Mouse (Mus musculus): Measurements from ENCODE around the gene Pdia2. TPM values are rescaled to one million over a fixed set of nuclear protein-coding genes. Genes with fewer than 3 reads are reported as not detected.
A peak's percentile ranks its signal among the peaks of the same experiment; 100 is the strongest.
"Not testable (repeated sequence)": the region's sequence is repeated elsewhere in the genome, so short reads cannot be mapped to it uniquely, and the experiment has no call there.

The Pdia2 gene
- polyA plus RNA-seq, 1 experiment from 2014 or later = 0.14 TPM

DNA sequence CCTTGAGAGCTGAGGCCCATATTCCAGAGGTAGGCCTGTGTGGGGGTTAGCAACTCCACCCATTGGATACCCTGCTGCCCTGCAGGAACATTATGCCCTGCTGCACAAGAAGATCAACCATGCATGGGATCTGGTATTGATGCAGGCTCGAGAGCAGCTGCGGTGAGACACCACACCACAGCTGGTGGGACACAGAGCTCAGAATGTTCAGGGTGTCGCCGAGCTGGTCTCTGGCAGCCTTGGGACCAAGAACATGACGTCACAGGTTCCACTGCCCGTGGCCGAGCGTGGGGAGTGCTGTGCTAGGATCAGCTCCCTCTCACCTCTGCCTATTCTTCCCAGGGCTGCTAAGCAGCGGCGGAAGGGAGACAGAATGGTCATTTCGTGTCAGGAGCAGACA, 5.9 kb upstream of the Pdia2 start:
- Histone ChIP-seq H3K4me2 (ENCODE audit: low read length) (no peak overlapping the region), H3K4me3 (ENCODE audit: low read length) (no peak overlapping the region), H3K4me1 (ENCODE audit: control insufficient read depth, insufficient read depth, low read depth, low read length) (peaks cover 20% of the 10 kb centered on the region), H3K9me3 (ENCODE audit: control insufficient read depth, low read length) (no peaks in the 10 kb centered on the region), H3K9ac (ENCODE audit: low read depth, low read length) (no peak overlapping the region), H3K27ac (ENCODE audit: low read depth, low read length) (no peak overlapping the region), H3K27me3 (replicated peaks; ENCODE audit: control insufficient read depth, insufficient read depth, low read length) (peaks cover 9% of the 10 kb centered on the region), H3K36me3 (ENCODE audit: control insufficient read depth, insufficient read depth, low read length) (no peaks in the 10 kb centered on the region)
- no peak for ATAC-seq
- 33% methylated on average over 11 of the region's 11 CpGs for WGBS

DNA sequence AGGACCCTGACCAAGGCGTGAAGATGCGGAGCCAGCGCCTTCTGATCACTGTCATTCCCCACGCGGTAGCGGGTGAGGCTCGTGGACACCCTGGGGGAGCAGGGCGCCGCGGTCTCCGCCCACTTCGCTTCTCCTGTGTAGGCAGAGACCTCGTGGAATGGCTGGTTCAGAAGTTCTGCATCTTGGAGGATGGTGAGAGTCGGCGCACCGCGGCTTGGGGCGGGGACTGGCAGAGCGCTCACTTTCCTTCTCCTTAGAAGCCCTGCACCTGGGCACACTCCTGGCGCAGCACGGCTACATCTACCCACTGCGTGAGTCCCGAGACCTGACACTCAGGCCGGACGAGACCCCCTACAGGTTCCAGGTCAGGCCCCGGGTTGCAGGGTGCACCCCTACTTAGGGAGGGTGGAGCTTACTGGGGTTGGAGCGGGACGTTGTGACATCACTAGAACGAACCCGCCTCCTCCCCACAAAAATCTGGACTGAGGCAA, 4.5 kb upstream of the Pdia2 start:
- Histone ChIP-seq H3K4me1 (ENCODE audit: control insufficient read depth, insufficient read depth, low read depth, low read length) (peaks cover 20% of the 10 kb centered on the region), H3K9me3 (ENCODE audit: control insufficient read depth, low read length) (no peaks in the 10 kb centered on the region), H3K27ac (ENCODE audit: low read depth, low read length) (no peak overlapping the region), H3K4me2 (ENCODE audit: low read length) (peak overlapping the region; percentile 92), H3K4me3 (ENCODE audit: low read length) (peak overlapping the region; percentile 53), H3K9ac (ENCODE audit: low read depth, low read length) (peak overlapping the region; percentile 65), H3K27me3 (replicated peaks; ENCODE audit: control insufficient read depth, insufficient read depth, low read length) (peaks cover 10% of the 10 kb centered on the region), H3K36me3 (ENCODE audit: control insufficient read depth, insufficient read depth, low read length) (no peaks in the 10 kb centered on the region; the same call in 1 of the 2 replicates)
- ATAC-seq = peak; percentile 31; the same call in 1 of the 2 replicates
- WGBS = under 1% methylated on average over 30 of the region's 30 CpGs

DNA sequence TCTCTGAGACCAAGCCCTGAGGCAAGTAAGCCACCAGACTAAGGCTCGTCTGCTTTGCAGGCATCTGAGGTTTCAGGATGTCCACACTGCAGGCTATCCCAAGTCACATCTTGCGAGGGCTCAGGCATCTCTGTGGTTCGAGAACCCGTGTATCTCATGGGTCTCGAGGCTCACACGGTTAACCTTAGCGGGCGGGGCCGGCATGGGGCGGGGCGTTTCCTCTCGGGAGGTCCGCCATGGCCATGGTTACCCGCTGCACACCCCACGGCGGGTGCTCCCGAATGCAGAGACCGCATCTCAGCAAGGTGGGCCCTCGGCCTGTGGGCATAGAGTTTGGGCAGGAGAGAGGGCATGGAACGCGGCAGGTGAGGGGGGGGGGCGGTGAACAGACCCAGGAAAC, 3.9 kb upstream of the Pdia2 start, which contains the start of gene Rgs11:
Rgs11 (plus strand) TSS at position 215 of the 400 bp plus-strand sequence.
- H3K27ac ChIP-seq (ENCODE audit: low read depth, low read length) = no peak within 1 kb of the TSS
- ATAC-seq = peak; percentile 7; the same call in 1 of the 2 replicates
- peaks cover 10% of the 10 kb centered on the region for H3K27me3 ChIP-seq (replicated peaks; ENCODE audit: control insufficient read depth, insufficient read depth, low read length)

DNA sequence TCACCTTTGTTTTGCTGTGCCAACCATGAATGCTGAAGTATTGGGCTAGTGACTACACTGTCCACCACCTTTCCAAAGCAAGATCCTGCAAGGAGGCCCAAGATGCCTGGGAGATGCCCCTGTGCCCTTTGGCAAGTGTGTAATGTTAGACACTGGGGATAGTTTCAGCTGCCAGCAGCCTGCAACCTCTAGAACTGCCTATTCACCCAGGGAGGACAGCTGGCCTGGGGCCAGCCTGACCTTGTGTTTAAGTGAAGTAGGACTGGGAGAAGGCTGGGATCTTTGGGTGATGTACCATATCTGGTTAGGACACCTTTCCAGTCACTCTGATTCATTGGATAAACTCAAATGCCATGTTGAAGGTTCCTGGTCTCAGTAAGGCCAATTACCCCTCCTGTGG, 3.1 kb upstream of the Pdia2 start:
- H3K4me1 ChIP-seq (ENCODE audit: control insufficient read depth, insufficient read depth, low read depth, low read length) = peaks cover 20% of the 10 kb centered on the region
- peaks cover 5% of the 10 kb centered on the region for H3K36me3 ChIP-seq (ENCODE audit: control insufficient read depth, insufficient read depth, low read length)
- no peak overlapping the region for H3K9ac ChIP-seq (ENCODE audit: low read depth, low read length)
- no peak overlapping the region for H3K27ac ChIP-seq (ENCODE audit: low read depth, low read length)
- no peak overlapping the region; the same call in 1 of the 2 replicates for H3K4me2 ChIP-seq (ENCODE audit: low read length)
- H3K4me3 ChIP-seq (ENCODE audit: low read length) = no peak overlapping the region
- no peak for ATAC-seq
- no peaks in the 10 kb centered on the region for H3K9me3 ChIP-seq (ENCODE audit: control insufficient read depth, low read length)
- peaks cover 10% of the 10 kb centered on the region for H3K27me3 ChIP-seq (replicated peaks; ENCODE audit: control insufficient read depth, insufficient read depth, low read length)

More for the DNA sequence above, 3.9 kb upstream of the Pdia2 start, which contains the start of gene Rgs11:
- peak within 1 kb of the TSS; percentile 53 for H3K4me3 ChIP-seq (ENCODE audit: low read length)
- peak within 1 kb of the TSS; percentile 95 for H3K4me2 ChIP-seq (ENCODE audit: low read length)
- peaks cover 20% of the 10 kb centered on the region for H3K4me1 ChIP-seq (ENCODE audit: control insufficient read depth, insufficient read depth, low read depth, low read length)
- H3K9me3 ChIP-seq (ENCODE audit: control insufficient read depth, low read length) = no peaks in the 10 kb centered on the region
- peak within 1 kb of the TSS; percentile 65 for H3K9ac ChIP-seq (ENCODE audit: low read depth, low read length)
- H3K36me3 ChIP-seq (ENCODE audit: control insufficient read depth, insufficient read depth, low read length) = peaks cover under 1% of the 10 kb centered on the region
- WGBS = 2% methylated on average over 19 of the region's 22 CpGs

DNA sequence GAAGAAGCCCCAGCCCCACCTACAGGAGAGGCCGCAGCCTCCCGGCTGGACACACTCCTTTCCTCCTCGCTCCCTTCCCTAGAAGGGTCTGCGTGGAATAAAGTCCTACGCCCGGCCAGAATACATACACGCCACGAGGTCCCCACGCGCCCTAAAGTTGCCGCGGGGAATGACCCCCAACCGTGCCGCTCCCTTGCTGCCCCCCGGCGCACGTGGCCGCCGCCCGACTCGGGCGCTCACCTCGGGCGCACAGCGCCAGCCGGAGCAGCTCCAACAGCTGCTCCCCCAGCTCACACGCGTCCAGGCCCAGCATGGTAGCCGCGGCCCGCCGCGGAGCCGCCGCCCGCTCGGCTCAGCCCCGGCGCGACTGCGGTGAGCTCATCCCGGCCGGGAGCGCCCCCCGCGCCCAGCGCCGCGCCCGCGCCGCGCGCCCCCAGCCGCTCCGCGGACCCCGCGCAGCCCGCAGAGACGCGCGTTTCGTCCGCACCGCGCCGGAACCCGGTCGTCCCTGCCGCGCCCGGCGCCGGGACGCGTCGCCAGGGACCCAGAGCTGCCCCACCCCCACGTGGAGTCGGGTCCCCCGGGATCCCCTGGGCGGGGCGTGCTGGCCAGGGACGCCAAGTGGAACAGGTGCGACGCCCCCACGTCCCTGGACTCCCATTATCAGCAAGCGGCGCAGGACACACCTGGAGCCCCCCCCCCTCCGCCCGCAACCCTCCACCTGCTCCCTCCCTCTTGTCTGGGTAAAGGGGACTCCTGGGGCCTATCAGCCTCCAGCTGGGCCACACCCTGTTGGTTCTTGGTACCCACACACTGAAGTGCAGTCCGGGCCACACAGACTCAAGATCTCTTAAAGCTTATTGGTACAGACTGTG, 2.2 kb upstream of the Pdia2 start:
- ATAC-seq = peak; percentile 46
- Histone ChIP-seq H3K36me3 (ENCODE audit: control insufficient read depth, insufficient read depth, low read length) (peaks cover 7% of the 10 kb centered on the region), H3K9ac (ENCODE audit: low read depth, low read length) (peak overlapping the region; percentile 87), H3K27ac (ENCODE audit: low read depth, low read length) (0 out of 2 replicates have a peak overlapping the region, but pooled peaks have one; percentile 24), H3K27me3 (replicated peaks; ENCODE audit: control insufficient read depth, insufficient read depth, low read length) (peaks cover 10% of the 10 kb centered on the region), H3K9me3 (ENCODE audit: control insufficient read depth, low read length) (no peaks in the 10 kb centered on the region), H3K4me1 (ENCODE audit: control insufficient read depth, insufficient read depth, low read depth, low read length) (peaks cover 20% of the 10 kb centered on the region), H3K4me2 (ENCODE audit: low read length) (peak overlapping the region; percentile 95), H3K4me3 (ENCODE audit: low read length) (peak overlapping the region; percentile 70)
- WGBS = 1% methylated on average over 41 of the region's 92 CpGs

DNA sequence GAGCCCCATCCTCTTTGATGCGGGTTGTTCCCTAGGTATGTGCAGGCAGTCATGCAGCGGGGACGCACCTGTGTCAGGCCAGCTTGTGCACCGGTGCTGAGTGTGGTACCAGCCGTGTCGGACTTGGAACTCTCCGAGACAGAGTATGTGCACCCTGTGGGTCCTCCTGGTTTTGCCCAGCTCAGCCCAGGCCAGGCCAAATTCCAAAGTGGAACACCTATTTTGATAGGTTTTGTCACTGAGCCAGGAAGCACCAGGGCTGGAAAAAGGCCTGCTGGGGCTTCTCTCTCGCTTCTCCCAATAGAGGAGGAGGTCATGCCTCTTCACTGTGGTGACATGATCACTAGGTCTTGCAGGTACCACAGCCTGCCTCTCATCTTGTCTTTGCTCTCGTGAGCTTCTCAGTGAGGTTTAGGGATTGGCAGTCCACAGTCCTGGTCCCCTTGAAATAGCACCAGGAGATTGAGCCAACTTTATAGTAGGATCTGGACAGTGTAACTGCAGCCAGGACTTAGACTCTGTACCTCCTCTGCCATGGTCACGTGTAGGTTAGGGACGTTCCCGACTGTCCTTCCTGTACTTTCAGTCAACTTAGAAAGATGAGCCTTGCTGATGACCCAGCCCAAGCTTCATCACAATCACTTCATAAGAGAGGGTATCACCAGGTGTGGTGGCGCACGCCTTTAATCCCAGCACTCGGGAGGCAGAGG, 6.3 kb downstream of the Pdia2 start:
- Histone ChIP-seq H3K27me3 (replicated peaks; ENCODE audit: control insufficient read depth, insufficient read depth, low read length) (no peaks in the 10 kb centered on the region), H3K27ac (ENCODE audit: low read depth, low read length) (no peak overlapping the region), H3K9me3 (ENCODE audit: control insufficient read depth, low read length) (no peaks in the 10 kb centered on the region), H3K9ac (ENCODE audit: low read depth, low read length) (no peak overlapping the region), H3K4me1 (ENCODE audit: control insufficient read depth, insufficient read depth, low read depth, low read length) (no peaks in the 10 kb centered on the region), H3K4me3 (ENCODE audit: low read length) (no peak overlapping the region), H3K36me3 (ENCODE audit: control insufficient read depth, insufficient read depth, low read length) (peaks cover 57% of the 10 kb centered on the region), H3K4me2 (ENCODE audit: low read length) (no peak overlapping the region)
- no peak for ATAC-seq
- WGBS = 98% methylated on average over 15 of the region's 15 CpGs

DNA sequence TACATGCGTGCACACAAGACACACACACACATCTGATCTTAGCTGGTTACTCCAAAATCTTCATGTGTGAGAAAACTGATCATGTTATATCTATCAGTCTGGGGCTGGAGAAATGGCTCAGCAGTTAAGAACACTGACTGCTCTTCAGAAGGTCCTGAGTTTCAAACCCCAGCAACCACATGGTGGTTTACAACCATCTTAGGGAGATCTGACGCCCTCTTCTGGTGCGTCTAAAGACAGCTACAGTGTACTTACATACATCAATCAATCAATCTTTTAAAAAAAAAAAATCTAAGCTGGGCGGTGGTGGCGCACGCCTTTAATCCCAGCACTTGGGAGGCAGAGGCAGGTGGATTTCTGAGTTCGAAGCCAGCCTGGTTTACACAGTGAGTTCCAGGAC, 7.4 kb downstream of the Pdia2 start:
- not testable (repeated sequence) for H3K4me1 ChIP-seq (ENCODE audit: control insufficient read depth, insufficient read depth, low read depth, low read length); H3K27ac ChIP-seq (ENCODE audit: low read depth, low read length); H3K27me3 ChIP-seq (replicated peaks; ENCODE audit: control insufficient read depth, insufficient read depth, low read length); H3K9me3 ChIP-seq (ENCODE audit: control insufficient read depth, low read length); H3K9ac ChIP-seq (ENCODE audit: low read depth, low read length); H3K4me3 ChIP-seq (ENCODE audit: low read length); ATAC-seq; H3K4me2 ChIP-seq (ENCODE audit: low read length)
- peaks cover 59% of the 10 kb centered on the region for H3K36me3 ChIP-seq (ENCODE audit: control insufficient read depth, insufficient read depth, low read length)
- WGBS = 95% methylated on average over 7 of the region's 7 CpGs

DNA sequence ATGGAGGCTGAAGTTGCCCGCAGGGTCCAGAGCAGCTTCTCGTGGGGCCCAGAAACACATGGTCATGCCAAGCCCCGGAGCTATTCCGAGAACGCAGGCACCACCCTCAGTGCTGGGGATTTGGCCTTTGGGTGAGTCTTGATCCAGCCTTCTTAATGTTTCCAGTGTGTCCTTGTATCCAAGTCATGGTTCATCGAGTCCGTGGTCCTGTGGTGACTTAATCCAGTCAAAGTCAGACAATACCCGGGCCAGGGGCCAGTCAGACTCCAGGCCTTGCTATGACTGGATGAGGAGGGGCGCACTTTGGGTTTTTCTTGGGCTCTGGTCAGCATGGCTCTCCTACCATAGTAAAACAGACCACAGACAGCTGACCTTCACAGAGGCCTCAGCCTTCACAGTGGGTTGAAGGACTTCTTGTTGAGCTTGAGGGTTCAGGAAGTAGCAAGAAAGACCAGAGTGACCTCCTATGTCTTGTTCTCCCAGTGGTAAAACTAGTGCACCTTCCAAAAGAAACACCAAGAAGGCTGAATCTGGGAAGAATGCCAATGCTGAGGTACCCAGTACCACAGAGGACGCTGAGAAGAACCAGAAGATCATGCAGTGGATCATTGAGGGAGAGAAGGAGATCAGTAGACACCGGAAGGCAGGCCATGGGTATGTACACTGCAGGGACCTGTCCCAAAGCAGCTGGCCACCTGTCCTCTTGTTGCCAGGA, 10.6 kb downstream of the Pdia2 start:
- no peak for ATAC-seq
- WGBS = 90% methylated on average over 11 of the region's 11 CpGs
- H3K36me3 ChIP-seq (ENCODE audit: control insufficient read depth, insufficient read depth, low read length) = peaks cover 58% of the 10 kb centered on the region
- H3K27me3 ChIP-seq (replicated peaks; ENCODE audit: control insufficient read depth, insufficient read depth, low read length) = no peaks in the 10 kb centered on the region
- no peaks in the 10 kb centered on the region for H3K4me1 ChIP-seq (ENCODE audit: control insufficient read depth, insufficient read depth, low read depth, low read length)
- no peak overlapping the region for H3K4me2 ChIP-seq (ENCODE audit: low read length)
- H3K9ac ChIP-seq (ENCODE audit: low read depth, low read length) = no peak overlapping the region
- no peaks in the 10 kb centered on the region for H3K9me3 ChIP-seq (ENCODE audit: control insufficient read depth, low read length)
- no peak overlapping the region for H3K4me3 ChIP-seq (ENCODE audit: low read length)
- H3K27ac ChIP-seq (ENCODE audit: low read depth, low read length) = no peak overlapping the region

All from hindbrain, embryonic 16.5 days (tissue).